Mouse (Mus musculus): Measurements from ENCODE around the gene Igfl3. TPM values are rescaled to one million over a fixed set of nuclear protein-coding genes. Genes with fewer than 3 reads are reported as not detected.

Igfl3 gene
- not detected for total RNA-seq (2021)

DNA sequence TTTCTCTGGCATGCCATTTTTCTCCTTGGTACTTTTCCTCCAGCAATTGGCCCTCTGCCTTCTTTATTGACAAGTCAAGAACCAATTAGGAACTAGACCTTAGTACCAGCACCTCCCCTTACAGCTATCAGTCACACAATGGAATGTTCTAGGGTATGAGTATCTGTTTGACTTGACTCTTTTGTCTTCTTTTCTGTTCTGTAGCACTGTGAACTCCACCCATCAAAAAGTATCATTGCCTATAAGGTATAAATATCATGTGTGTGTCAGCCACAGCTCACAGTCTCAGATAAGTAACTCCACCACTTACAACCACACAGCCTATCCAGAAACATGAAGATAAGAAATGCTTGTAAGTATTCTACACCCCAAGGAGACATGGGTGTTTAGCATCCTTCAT lies at the start of gene Igfl3:
Gene Igfl3 (plus strand): TSS at position 301 of the 400 bp plus-strand sequence.
- DNase-seq (ENCODE audit: extremely low spot score in 1 of 2, low spot score in 1 of 2) = no peak

DNA sequence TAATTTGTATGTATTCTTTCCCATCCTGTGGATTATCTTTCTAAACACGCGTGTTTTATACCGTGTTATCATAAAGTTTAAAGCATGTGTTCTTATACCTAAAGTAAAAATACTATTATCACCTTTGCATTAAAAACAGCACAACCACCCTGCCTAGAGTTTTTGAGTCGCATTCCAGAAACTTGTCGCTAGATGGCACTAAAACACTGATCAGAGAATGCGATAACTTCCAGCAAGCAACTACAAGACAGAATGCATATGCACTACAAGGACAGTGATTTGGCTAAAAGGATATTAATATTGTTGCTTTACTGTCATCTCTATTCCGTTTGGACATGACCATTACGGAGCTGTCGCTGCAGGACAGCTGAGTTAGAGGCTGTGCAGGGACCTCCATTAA lies 34.6 kb downstream of the Igfl3 start:
- DNase-seq (ENCODE audit: extremely low spot score in 1 of 2, low spot score in 1 of 2) = peak; percentile 2 to 4

DNA sequence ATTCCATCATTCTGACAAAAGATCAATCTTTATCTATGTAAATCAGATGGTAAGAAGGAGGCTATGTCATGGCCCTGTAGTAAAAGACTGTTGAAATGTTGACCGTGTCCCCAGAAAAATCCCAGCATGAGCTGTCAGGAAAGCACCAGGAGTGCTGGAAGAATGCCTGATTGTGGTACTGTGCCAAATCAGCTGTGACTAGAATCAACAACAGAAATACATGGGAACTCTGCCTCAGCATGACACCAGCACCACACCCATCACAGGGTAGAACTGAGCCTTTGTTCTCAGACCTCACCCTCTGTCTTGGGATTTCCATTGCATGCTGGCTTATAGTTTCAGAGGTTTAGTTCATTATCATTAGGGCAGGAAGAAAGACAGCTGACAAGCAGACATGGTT lies 38.4 kb downstream of the Igfl3 start:
- no peak for DNase-seq (ENCODE audit: extremely low spot score in 1 of 2, low spot score in 1 of 2)

Other genes with a start within 250 kb of the Igfl3 start
- not detected for gene Ceacam11, start 204.4 kb upstream of the Igfl3 start, total RNA-seq (2021)
- not detected for gene Ceacam13, start 166.6 kb upstream of the Igfl3 start, total RNA-seq (2021)
- not detected for gene Ceacam12, start 110.6 kb upstream of the Igfl3 start, total RNA-seq (2021)
- gene Mill1, start 68.9 kb downstream of the Igfl3 start, total RNA-seq (2021) = not detected
- gene Psg18, start 178.5 kb downstream of the Igfl3 start, total RNA-seq (2021) = not detected

Measured in layer of hippocampus, postnatal 25 days (tissue).